Mouse (Mus musculus) layer of hippocampus, postnatal 10 days (tissue): ENCODE measurements around the gene Gm5795. TPM values are rescaled to one million over a fixed set of nuclear protein-coding genes. Genes with fewer than 3 reads are reported as not detected.
"Not testable (repeated sequence)": the region's sequence is repeated elsewhere in the genome, so short reads cannot be mapped to it uniquely, and the experiment has no call there.

Source experiments
- DNase-seq, 2 experiments: peaks; one replicate each; pipeline ENCODE4 v3.0.0; 2021; ENCODE audit warnings: low spot score in 2 of 2
- long read RNA-seq: library from polyadenylated mRNA; stranded (forward); transcript quantifications from one replicate; pipeline ENCODE4 v2.0.0, GENCODE M21; 2023
- total RNA-seq, 2 experiments: library from RNA; stranded (reverse); gene quantifications; 2 replicates each; pipeline ENCODE4 v1.2.3; 2021

Gene Gm5795
- under 1 TPM in 1 of 2 experiments, not detected in 1; 0.69 TPM for total RNA-seq
- long read RNA-seq, result 0 reads

GRCm38 (mm10) chr14:3187955-3188354, at the start of gene Gm5795:
Gene Gm5795 (plus strand): TSS chr14:3188255.
- not testable (repeated sequence) for DNase-seq

- peak; percentile 3 to 8 for DNase-seq
Observed at GRCm38 (mm10) chr14:3208272-3209152, 20.5 kb downstream of the Gm5795 start, which contains the start of gene D830030K20Rik. Gene D830030K20Rik (plus strand): TSS chr14:3208488.

GRCm38 (mm10) chr14:3209367-3209766, 21.3 kb downstream of the Gm5795 start:
- DNase-seq, result peak; percentile 11 to 28

Other genes starting within 250 kb of the Gm5795 start
- gene Gm2888, start 158.3 kb upstream of the Gm5795 start, total RNA-seq, result not detected
- gene Gm2897, start 139.0 kb upstream of the Gm5795 start, total RNA-seq, result 1 to 10 TPM; 1.3 to 2.1 TPM
- gene Gm10340, start 54.3 kb upstream of the Gm5795 start, total RNA-seq, result not detected
- gene D830030K20Rik, start 20.2 kb downstream of the Gm5795 start, total RNA-seq, result 1 to 10 TPM; 5.7 to 9.6 TPM
- 1 to 10 TPM in 1 of 2 experiments, not detected in 1; 3.7 TPM for gene Gm2956, start 144.4 kb downstream of the Gm5795 start, total RNA-seq
- gene Gm10413, start 206.8 kb downstream of the Gm5795 start, total RNA-seq, result not detected
- gene Gm10409, start 224.4 kb downstream of the Gm5795 start, total RNA-seq, result 1 to 10 TPM; 7.7 to 9.7 TPM
- 1 to 10 TPM; 1.4 to 2.2 TPM for gene Gm3005, start 239.8 kb downstream of the Gm5795 start, total RNA-seq